Mouse (Mus musculus): Measurements from ENCODE around the gene Parp14.
"Not testable (repeated sequence)": the region's sequence is repeated elsewhere in the genome, so short reads cannot be mapped to it uniquely, and the experiment has no call there.

Gene Parp14

DNA sequence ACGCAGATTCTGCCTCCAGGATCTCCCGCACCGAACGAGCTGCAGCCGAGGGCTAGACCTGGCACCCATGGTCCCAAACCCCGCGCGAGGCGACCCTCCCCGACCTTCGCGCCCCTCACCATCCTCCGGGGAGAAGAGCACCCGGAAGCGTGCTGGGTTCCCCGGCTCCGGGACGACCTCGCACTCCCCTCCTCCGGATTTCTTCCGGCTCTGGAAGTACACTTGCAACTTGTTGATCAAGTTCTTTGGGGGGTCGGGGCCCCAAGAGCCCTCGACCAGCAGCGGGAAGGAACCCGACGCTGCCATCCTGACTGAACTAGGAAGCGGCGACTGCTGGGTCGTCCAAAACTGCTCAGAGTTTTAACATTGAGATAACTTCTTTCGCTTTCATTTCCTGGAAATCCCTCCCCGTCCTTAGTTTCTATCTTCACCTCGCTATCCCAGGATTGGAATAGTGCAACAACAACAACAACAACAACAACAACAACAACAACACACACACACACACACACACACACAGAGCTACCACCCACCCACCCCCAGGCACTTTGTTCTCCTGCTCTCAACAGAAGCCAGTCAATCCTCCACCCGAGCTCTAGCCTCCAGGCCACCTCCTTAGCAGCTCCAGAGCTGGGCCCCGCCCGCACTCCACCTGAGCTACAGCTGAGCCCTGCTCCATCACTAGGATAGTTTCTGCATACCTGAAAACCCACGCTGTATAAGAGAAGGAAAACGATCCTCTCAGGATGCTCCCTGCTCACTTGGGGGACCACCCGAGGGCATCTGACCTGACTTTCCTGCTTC is at the start of gene Parp14:
Gene Parp14 (minus strand): TSS at position 497 of the 804 bp plus-strand sequence.
- peak in 1 of 2 experiments; percentile 36 for DNase-seq (ENCODE audit: low spot score in 2 of 2)

DNA sequence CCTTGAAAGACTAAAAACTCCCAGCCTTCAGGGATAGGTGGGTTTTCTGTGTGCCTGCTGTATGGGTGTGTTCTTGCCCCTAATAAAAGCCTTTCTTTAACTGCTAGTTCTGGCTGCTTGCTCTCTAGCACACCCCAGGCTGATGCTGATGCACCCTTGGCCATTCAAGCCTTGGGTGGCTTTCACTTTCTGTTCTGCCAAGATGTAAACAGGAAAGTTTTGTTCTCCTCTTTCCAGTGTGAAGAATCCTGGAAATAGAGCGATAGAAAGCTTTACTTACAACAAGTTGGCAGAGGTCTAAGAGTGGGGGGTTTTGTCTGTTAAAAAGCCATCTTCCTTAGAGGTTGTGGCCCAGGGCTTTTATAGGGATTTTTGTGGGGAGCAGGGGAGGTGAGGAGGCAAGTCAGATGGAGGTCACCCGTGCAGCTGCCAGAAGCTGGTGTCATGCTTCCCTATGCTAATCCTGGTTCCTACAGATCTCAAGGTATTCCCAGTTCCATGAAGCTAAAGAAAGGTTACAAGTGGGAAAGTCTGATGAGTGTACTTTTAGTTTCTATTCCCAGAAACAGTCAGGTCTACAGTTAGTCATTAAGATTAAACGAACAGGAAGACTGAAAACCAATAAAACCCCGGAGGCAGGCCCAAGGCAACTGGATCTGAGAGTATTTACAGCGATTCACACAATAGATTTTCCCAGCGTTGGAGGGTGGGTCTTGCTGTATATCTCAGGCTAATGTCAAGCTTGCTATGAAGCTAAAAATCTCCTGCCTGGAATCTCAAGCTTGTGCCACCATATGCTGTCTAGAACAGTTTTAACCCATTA is 47.6 kb upstream of the Parp14 start:
- no peak for DNase-seq (ENCODE audit: low spot score in 2 of 2)

DNA sequence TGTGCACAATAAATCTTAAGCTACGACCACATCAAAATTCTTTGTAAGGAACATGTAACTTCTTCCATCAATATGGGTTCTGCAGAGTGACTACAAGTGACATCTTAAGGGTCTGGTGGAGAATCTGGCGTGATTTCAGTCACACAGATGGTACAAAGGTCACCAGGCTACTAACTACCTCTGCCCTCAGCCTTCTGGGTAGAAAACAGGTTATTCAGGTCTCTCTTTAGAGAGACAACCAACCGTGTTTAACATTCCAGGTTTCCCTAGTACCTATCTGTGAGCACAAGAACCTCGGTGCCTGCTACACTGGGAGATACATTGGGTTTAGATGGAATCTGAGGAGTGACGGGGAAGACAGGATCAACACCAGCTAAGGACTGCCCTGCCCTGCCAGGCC is 43.0 kb upstream of the Parp14 start:
- DNase-seq (ENCODE audit: low spot score in 2 of 2): no peak

GRCm38 (mm10) chr16:35913526-35913925 is 42.2 kb upstream of the Parp14 start:
- DNase-seq (ENCODE audit: low spot score in 2 of 2): no peak

DNA sequence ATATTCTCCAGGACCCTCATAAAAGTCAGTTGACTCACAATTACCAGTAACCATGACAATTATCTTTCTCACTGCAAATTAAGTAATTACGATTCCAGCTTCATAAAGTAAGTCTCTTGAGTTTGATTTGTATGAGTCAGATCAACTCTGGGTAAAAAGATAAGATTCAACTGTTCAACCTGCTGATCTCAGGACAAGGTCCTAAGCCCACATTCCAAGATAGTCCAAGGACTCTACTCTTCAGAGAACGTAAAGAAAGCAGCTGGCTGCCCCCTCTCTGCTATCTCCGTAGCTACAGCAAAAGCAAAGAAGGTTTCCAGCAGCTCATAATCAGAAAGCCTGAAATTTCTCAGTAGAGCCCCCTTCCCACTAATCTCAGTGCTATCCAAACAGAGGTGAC is 40.1 kb upstream of the Parp14 start:
- no peak for DNase-seq (ENCODE audit: low spot score in 2 of 2)

GRCm38 (mm10) chr16:35907432-35908201 is 36.3 kb upstream of the Parp14 start:
- no peak for DNase-seq (ENCODE audit: low spot score in 2 of 2)

GRCm38 (mm10) chr16:35906887-35907286 is 35.5 kb upstream of the Parp14 start:
- DNase-seq (ENCODE audit: low spot score in 2 of 2): no peak

GRCm38 (mm10) chr16:35905819-35906485 is 34.6 kb upstream of the Parp14 start:
- no peak for DNase-seq (ENCODE audit: low spot score in 2 of 2)

- DNase-seq (ENCODE audit: low spot score in 2 of 2): no peak
Measured at GRCm38 (mm10) chr16:35905355-35905754, 34.0 kb upstream of the Parp14 start.

- no peak for DNase-seq (ENCODE audit: low spot score in 2 of 2)
Measured at GRCm38 (mm10) chr16:35904121-35904736, 32.9 kb upstream of the Parp14 start.

- no peak for DNase-seq (ENCODE audit: low spot score in 2 of 2)
Measured at GRCm38 (mm10) chr16:35903014-35903640, 31.8 kb upstream of the Parp14 start.

DNA sequence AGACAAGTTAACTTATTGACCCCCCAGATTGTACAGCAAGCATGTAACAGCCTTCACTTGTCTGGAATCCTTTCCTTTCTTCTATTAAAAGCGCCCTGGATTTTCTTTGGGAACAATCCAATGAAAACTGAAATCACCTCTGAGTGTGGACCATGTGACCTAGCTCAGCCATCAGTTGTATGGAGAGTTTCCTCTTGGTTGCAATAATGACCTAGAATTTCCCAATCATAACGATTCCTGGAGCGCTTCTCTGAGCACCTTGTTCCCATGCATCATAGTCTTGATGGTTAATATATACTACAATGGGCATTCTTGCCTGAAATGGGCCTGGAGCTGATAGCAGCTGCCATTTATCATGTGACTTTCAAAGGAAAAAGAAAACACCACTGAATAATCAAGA is 29.2 kb upstream of the Parp14 start:
- DNase-seq (ENCODE audit: low spot score in 2 of 2): no peak

GRCm38 (mm10) chr16:35894997-35895396 is 23.7 kb upstream of the Parp14 start:
- DNase-seq (ENCODE audit: low spot score in 2 of 2): no peak

DNA sequence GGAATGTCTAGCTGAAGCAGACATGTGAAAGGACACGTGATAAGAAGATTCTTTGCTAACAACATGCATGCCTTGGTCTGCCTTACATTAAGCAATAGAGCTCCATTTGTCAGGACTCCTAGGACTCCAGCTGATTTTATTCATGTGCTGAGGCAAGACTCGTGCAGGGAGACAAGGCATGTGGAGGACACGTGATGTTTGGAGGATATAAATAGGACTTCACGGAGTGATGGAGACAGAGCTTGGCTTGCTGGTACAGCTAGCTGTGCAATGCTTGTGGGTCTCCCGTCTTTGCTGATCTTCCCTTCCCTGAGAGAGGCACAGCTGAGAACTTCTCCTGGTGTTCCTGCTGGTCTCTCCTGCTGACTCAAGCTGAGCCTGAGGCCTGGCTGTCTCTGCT is 20.3 kb upstream of the Parp14 start:
- DNase-seq (ENCODE audit: low spot score in 2 of 2): not testable (repeated sequence)

- DNase-seq (ENCODE audit: low spot score in 2 of 2): no peak
Measured at GRCm38 (mm10) chr16:35890645-35891044, 19.3 kb upstream of the Parp14 start.

DNA sequence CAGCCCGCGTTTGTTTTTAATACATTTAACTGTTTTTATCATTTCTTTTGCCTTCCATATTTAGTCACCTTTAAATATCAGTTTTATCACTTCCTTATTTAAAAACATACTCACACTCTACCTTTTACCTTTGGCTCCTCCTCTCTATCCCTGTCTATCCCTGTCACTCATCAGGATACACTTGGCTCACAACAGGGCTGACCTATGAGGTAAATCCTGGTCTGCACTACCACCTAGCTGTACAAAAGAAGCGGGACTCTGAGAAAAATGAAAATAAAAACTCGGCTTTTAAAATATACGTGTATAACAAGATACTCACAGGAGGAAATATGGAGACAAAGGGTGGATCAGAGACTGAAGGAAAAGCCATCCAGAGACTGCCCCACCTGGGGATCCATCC is 17.6 kb upstream of the Parp14 start:
- no peak for DNase-seq (ENCODE audit: low spot score in 2 of 2)

GRCm38 (mm10) chr16:35888174-35888573 is 16.8 kb upstream of the Parp14 start:
- DNase-seq (ENCODE audit: low spot score in 2 of 2): no peak

GRCm38 (mm10) chr16:35874416-35874815 is 3.1 kb upstream of the Parp14 start:
- DNase-seq (ENCODE audit: low spot score in 2 of 2): peak in 1 of 2 experiments; percentile 52

GRCm38 (mm10) chr16:35872410-35873006 is 1.2 kb upstream of the Parp14 start:
- no peak for DNase-seq (ENCODE audit: low spot score in 2 of 2)

GRCm38 (mm10) chr16:35871898-35872297 is 554 bp upstream of the Parp14 start:
- DNase-seq (ENCODE audit: low spot score in 2 of 2): no peak
